Mouse (Mus musculus) megakaryocyte, embryonic 14.5 days (primary cell): ENCODE results near the gene Lmo7.

Experiments used
- FLI1 ChIP-seq: IDR thresholded peaks from 2 replicates; pipeline ENCODE4 v1.6.1; 2012; ENCODE audit warnings: low read length, inconsistent platforms, mixed read lengths
- GATA1 ChIP-seq: IDR thresholded peaks from 3 replicates; pipeline ENCODE4 v1.6.1; 2012; ENCODE audit warnings: mixed read lengths, low read length, inconsistent platforms, borderline replicate concordance

DNA sequence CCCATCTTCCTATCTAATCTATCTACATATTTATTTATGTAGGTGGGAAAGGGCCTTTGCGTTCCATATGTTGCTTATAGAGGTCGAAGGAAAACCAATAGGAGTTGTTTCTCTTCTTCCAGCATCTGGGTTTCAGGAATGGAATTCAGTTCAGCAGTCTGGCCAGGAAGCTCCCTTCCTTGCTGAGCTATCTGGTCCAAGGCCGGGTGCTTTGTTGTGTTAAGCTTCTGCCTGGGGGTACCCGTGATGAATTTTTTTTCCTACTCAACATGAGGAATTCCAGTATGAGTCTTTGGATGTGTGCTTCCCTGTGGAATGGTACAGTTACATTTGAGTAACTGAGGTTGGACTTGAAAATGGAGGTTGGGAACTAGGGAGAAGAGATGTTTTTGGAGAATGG is 139.9 kb downstream of the Lmo7 start:
- TF ChIP-seq GATA1 = no peak
- TF ChIP-seq FLI1 = no peak
